Mouse (Mus musculus) lung, postnatal 0 days (tissue): ENCODE data around the gene Rasgrf1.
A peak's percentile ranks its signal among the peaks of the same experiment; 100 is the strongest.

Experiments used
- CTCF ChIP-seq: IDR thresholded peaks from 2 replicates; pipeline ENCODE4 v1.5.1; 2016; ENCODE audit warnings: antibody characterized with exemption, mild to moderate bottlenecking
- EP300 ChIP-seq: IDR thresholded peaks from 2 replicates; pipeline ENCODE4 v1.6.1; 2016; ENCODE audit warnings: antibody characterized with exemption, mild to moderate bottlenecking, control low read depth

DNA sequence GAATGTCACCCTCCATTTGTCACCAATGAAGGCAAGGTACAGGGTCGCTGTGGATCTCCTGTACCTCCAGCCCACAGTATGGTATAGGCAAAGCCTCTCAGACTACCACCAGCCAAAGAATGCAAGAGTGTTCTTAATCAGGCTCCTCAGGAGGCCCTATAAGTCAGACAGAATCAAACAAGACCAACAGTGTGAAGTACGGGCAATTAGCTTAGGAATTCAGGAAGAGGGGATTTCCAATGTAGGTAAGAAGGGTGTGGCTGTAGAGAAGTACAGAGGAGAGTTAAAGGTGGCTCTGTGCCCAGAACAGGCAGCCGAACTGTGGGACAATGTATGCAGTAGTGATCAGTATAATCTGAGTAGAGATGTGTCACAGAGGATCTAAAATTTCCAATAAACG, 126.6 kb downstream of the Rasgrf1 start:
- peak; percentile 95 for TF ChIP-seq EP300
- TF ChIP-seq CTCF: no peak
